In the genomic region with DNA sequence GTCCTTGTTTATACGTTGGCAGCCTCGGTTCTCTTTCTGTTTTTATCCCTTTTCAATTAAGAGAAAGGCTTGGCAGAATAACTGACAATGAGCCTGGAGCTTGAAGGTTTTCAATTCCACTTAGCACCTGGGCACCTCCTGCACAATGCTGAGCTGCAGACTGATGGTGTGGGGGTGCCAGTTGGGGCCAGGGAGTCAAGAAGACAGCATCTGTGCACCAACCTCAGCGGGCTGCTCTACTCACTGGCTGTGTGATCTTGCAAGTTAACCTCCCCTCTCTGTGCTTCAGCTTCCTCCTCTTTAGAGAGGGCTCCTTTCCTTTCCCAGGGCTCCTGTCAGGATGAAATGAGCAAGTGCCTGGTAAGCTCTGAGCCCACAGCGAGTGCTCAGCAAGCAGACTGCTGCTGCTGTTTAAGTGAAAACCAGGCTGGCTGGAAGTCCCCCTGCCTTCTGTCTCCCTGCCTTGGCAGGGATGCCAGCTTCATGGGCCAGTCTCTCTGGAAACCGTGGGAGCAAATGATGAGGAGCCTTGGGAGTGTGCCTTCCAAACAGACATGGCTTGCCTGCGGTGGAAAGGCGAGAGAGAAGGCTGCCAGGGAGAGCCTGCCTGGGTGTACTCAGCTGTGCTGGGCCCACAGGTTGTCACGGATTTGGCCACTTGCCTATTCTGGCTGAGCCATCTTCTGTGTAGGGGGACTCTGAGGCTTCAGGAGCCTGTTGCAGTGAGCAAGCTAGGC, we compare ENCODE assay signal across 15 mouse cellular contexts. TPM values are rescaled to one million over a fixed set of nuclear protein-coding genes. Genes with fewer than 3 reads are reported as not detected.
DNase-seq lines count a peak whose midpoint lies in the region; ATAC-seq and TF ChIP-seq lines count a peak whose summit lies in the region.
"Had no signal": no experiment of that assay in that cellular context is flagged by ENCODE, and none has a peak within 500 bp of the region (broad histone marks: within the 10 kb centered on the region; RNA-seq: fewer than 3 reads in every experiment).

No protein-coding gene starts in this region.

- no peaks in the 10 kb centered on the region for H3K36me3 ChIP-seq in forebrain, embryonic 15.5 days
- no peaks in the 10 kb centered on the region for H3K36me3 ChIP-seq in forebrain, embryonic 11.5 days (ENCODE audit: control insufficient read depth, insufficient read depth, low read length)
- H3K36me3 ChIP-seq: heart, embryonic 10.5 days; liver, embryonic 13.5 days; neural tube, embryonic 13.5 days had no signal

- intact Hi-C loops in gastrocnemius, adult 2 months (cut with DNase I), result no loop called here

- H3K4me2 ChIP-seq in forebrain, embryonic 15.5 days (replicated peaks), result no peak overlapping the region
- H3K4me2 ChIP-seq in forebrain, embryonic 11.5 days (ENCODE audit: low read depth, low read length, severe bottlenecking), result no peak overlapping the region
- H3K4me2 ChIP-seq: liver, embryonic 13.5 days; neural tube, embryonic 13.5 days had no signal

- no peaks in the 10 kb centered on the region for H3K9me3 ChIP-seq in forebrain, embryonic 15.5 days
- H3K9me3 ChIP-seq in forebrain, embryonic 11.5 days (ENCODE audit: control insufficient read depth, low read length), result no peaks in the 10 kb centered on the region
- H3K9me3 ChIP-seq: heart, embryonic 10.5 days; liver, embryonic 13.5 days; neural tube, embryonic 13.5 days had no signal

- no peak for TF ChIP-seq CTCF in gastrocnemius, adult 2 months (IDR thresholded peaks at IDR 0.05)

- peaks cover 22% of the 10 kb centered on the region for H3K4me1 ChIP-seq in forebrain, embryonic 15.5 days
- H3K4me1 ChIP-seq in forebrain, embryonic 11.5 days (replicated peaks; ENCODE audit: control insufficient read depth, insufficient read depth, low read length), result 0 out of 2 replicates have a peak, but pooled peaks cover 2% of the 10 kb centered on the region
- H3K4me1 ChIP-seq: liver, embryonic 13.5 days had no signal

- ATAC-seq in forebrain, embryonic 15.5 days (replicated peaks), result peak; percentile 62
- ATAC-seq in forebrain, embryonic 11.5 days (replicated peaks; ENCODE audit: low FRiP score), result no peak
- ATAC-seq in frontal cortex, adult (ENCODE audit: low TSS enrichment), result peak; percentile 93

- DNase-seq in forebrain, embryonic 11.5 days (ENCODE audit: low spot score), result no peak
- DNase-seq in layer of hippocampus, postnatal 36 days, result peak; percentile 64 to 75
- DNase-seq in right cerebral cortex, adult 2 months (ENCODE audit: low spot score in 2 of 2), result peak; percentile 86
- DNase-seq in kidney, adult 9 months, result no peak
- DNase-seq in gastrocnemius, adult 2 months, result no peak
- DNase-seq in kidney, postnatal 4 days, result no peak
- DNase-seq: adrenal gland, postnatal 14 days; B cell, adult 2 months; cerebellum, adult 9-11 months; kidney, adult 11 months; liver, embryonic 13.5 days had no signal

- H3K27ac ChIP-seq in forebrain, embryonic 15.5 days (replicated peaks), result peak overlapping the region; percentile 52
- H3K27ac ChIP-seq in forebrain, embryonic 11.5 days (ENCODE audit: low read depth, low read length), result no peak overlapping the region
- no peak overlapping the region for H3K27ac ChIP-seq in gastrocnemius, adult 2 months
- H3K27ac ChIP-seq: heart, embryonic 10.5 days; liver, embryonic 13.5 days; neural tube, embryonic 13.5 days had no signal

- WGBS in forebrain, embryonic 15.5 days, result 47% methylated on average over 8 of the region's 8 CpGs
- 64% methylated on average over 8 of the region's 8 CpGs for WGBS in forebrain, embryonic 11.5 days

- no peaks in the 10 kb centered on the region for H3K27me3 ChIP-seq in forebrain, embryonic 15.5 days
- H3K27me3 ChIP-seq in forebrain, embryonic 11.5 days (ENCODE audit: control insufficient read depth, insufficient read depth, low read length), result no peaks in the 10 kb centered on the region
- H3K27me3 ChIP-seq: liver, embryonic 13.5 days; neural tube, embryonic 13.5 days had no signal

- no peak overlapping the region for H3K4me3 ChIP-seq in forebrain, embryonic 15.5 days
- H3K4me3 ChIP-seq in forebrain, embryonic 11.5 days (ENCODE audit: low read depth, low read length), result no peak overlapping the region
- H3K4me3 ChIP-seq in gastrocnemius, adult 2 months, result no peak overlapping the region
- H3K4me3 ChIP-seq: heart, embryonic 10.5 days; liver, embryonic 13.5 days; neural tube, embryonic 13.5 days had no signal

- H3K9ac ChIP-seq in forebrain, embryonic 15.5 days (replicated peaks), result no peak overlapping the region
- H3K9ac ChIP-seq in forebrain, embryonic 11.5 days (ENCODE audit: low read length), result no peak overlapping the region
- H3K9ac ChIP-seq: liver, embryonic 13.5 days; neural tube, embryonic 13.5 days had no signal

RNA-seq across cellular contexts. Expression of a gene that starts 39.5 kb away (rescaled TPM):
- 2.6 TPM in 2 replicates for polyA plus RNA-seq in forebrain, embryonic 15.5 days (2015; fragmentation: Nextera tagmentation; extraction: Ambion mirVana)
- 1.8 and 1.9 TPM in 2 replicates for polyA plus RNA-seq in forebrain, embryonic 11.5 days (2014; fragmentation: Nextera tagmentation; extraction: Ambion mirVana)
- 10 to 100 TPM; 25.7 to 30.1 TPM for total RNA-seq in layer of hippocampus, postnatal 36 days (2021)
- total RNA-seq in gastrocnemius, adult 2 months (2021), result under 1 TPM; 0.77 to 0.81 TPM

Comparison
In these comparisons a context has a peak if more than half of its experiments do, and no peak if none do; other contexts are left out.
1. DNase-seq: peak in layer of hippocampus, postnatal 36 days (2 of 2) and right cerebral cortex, adult 2 months (2 of 2); none in forebrain, embryonic 11.5 days (single experiment), kidney, adult 9 months (single experiment), gastrocnemius, adult 2 months (single experiment) and kidney, postnatal 4 days (0 of 2).
2. RNA of a gene that starts 39.5 kb away (total RNA-seq): 25.7 to 30.1 TPM in layer of hippocampus, postnatal 36 days; 0.77 to 0.81 TPM in gastrocnemius, adult 2 months; every median in the first group is over 10 times any median in the second.